Mouse (Mus musculus) right cerebral cortex, adult 18-20 months (tissue): ENCODE data around the gene Brinp2.

ENCODE experiments used
- DNase-seq: peaks from one replicate; pipeline ENCODE4 v3.0.0; 2022; ENCODE audit warnings: mixed read lengths

Brinp2 gene

DNA sequence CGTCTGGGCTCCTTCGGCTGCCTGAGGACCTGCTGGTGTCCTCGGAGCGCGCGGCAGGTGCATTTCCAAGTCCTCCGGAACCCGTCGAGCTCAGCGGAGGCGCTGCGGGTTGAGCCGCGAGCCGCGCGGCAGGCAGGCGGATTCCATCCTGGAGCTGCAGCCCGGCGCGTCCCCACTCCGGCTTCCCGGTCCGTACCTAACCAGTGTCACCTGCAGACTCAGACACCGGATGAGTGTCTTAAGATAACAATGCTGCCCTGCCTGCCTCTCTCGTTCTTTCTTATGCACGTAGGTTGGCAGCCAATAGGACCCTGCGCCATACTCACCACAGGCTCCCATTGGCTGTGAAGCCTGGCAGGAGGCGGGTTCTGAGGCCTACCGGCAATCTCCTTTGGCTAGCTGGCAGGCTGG is at the start of gene Brinp2:
Gene Brinp2 (minus strand): TSS at position 276 of the 411 bp plus-strand sequence.
- peak; percentile 96 for DNase-seq

DNA sequence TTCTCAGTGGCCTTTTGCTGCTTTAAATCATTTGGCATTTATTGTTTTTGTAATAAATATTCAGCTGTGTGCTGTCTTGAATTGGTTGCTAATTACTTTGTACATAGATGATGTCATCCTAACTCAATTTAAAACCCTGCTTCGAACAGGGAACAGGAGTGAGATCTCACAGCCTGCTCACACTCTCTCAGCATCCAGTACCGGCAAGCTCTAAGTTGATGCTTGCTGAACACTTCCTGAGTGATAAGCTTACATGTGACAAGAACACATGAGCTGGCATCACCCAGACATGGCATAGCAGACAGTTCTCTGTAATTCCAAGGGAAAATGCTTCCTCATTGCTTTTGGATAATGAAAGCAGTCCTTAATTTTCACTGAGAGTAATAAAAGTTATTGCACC is 44.8 kb upstream of the Brinp2 start:
- no peak for DNase-seq

DNA sequence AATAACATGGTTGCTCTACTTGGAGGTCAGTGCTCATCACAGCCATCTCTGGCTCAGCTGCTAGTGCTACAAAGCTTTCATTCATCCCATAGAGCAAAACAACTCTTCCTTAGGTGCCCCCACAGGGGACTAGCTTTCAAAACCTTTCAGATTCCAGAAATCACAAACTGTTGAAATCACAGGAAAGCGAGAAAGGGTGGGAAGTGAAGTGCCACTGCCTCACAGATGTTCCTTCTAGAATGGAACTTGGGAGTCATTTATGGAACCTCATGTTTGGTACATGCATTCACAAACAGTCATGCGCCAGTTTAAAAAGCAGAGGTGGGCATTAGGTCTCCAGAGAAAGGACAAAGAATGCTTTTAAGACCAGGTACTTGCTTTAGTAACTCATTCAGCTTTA is 40.9 kb upstream of the Brinp2 start:
- DNase-seq: peak; percentile 21

DNA sequence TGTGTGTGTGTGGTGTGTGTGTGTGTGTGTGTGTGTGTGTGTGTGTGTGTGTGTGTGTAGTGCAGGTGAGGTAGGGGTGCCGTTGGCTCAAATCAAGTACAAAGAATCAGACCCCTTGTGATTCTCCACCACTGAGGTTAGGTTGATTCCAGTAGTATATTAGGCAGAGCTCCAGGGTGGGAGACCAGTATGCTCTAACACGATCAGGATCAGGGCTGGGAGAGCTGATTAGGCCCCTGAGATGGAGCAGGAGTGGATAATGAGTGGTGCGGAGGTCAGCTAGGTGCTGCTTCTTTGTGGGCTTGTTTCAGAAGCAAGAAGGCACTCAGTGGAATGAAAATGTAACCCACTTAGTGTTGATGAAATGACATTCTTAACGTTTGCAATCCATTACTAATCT is 34.6 kb upstream of the Brinp2 start:
- no peak for DNase-seq

DNA sequence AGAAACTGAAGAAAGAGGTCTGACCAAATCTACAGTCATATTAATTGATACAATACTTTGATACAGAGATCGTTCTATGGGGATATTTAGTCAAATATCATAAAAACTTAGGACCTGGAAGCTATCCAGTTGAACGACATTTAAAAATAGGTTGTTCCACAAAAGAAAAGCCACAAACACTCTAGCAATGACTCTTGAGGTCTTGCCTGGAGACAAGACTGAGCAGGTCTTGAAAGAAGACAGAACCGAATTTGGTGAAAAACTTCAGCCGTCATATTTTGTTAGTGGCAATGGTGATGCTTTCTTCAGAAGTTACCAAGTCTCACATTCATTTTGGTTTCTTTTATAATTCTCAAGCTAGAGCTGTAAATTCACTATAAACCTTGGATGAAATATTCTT is 32.9 kb upstream of the Brinp2 start:
- no peak for DNase-seq

DNA sequence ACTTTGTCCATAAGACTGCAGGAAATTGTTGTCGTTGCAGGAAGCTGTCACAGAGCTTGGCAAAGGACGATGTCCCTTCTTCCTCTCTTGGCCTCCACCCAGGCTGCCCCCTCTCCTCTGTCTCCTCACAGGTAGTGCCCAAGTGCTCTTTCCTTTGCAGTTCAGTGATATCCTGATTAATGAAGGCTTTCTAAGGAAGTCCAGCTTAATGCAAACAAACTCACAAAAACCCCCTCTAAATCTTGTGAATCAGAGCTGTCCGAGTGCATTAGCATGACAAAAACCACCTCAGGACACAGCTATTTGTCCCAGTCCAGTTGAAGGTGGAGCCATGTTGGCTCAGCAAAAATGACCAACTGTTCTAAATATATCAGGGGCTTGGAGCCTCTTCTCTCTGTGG is 30.7 kb upstream of the Brinp2 start:
- no peak for DNase-seq

DNA sequence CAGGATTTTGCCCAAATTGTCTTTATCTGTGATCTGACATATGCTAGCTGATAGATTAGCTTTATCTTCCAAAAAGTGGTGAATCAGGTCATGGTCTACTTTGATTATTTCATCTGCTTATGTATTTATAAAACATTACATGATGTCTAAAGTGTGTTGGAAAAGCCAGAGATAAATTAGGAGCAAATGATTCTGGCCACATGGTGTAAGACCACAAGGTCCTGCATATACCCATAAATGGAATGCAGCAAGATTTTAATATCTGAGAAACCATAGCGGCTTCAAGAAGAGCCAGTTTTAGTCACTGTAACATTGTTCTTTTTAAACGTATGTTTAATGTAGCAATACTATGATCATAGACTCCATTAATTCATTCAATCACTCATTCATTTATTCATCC is 29.2 kb upstream of the Brinp2 start:
- DNase-seq: no peak

DNA sequence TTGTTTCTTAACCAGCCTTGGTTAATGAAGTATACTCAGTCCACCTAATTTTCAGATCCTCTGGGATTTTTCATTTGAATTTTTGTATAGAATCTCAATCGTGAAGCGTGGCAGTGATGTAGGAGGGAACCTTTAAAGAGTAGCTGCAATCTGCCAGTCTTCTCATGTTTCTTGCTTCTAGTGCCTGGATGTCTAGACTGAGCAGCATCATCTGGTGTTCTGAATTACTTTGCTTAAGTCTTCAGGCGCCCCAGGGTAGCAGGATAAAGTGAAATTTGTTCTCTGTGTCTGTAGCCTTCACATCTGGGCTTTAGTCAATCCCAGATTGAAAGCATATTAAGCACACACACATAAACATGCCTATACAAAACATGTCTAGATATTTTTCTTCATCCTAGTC is 27.1 kb upstream of the Brinp2 start:
- no peak for DNase-seq

DNA sequence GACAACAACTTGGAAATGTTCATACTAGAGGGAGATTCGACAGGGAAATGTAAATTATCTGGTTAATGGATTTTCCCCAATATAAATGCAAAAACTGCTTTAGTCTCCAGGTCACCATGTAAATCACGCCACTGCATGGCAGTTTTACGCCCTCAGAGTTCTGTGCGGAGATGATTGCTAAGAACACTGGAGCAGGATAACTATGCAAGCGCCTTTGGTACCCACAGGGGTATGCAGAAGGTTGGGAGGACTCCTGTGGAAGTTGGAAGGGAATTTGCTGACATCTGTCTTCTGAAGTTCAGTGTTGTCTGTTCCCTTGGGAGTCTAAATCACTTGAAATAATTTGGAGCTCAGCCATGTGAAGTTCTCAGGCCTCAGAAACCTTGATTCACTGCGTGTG is 26.2 kb upstream of the Brinp2 start:
- DNase-seq: no peak

DNA sequence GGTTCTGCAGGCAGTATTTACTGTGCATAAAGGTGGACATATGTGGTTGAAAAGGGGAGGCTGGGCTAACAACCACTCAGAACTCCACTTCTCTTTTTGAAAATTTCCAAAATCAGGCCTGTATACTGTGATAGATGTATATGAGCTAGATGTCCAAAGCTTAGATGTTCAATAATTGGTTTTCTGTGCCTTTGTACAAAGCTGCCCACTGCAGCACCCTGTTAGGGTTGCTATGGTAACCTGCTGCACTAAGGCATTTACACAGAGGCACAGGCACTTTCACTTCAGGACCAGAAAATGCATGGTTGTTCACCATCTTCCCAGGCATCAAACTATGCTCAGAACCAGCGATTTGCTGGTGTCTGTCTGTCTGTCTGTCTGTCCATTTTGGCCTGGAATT is 8.3 kb upstream of the Brinp2 start:
- peak; percentile 35 for DNase-seq

DNA sequence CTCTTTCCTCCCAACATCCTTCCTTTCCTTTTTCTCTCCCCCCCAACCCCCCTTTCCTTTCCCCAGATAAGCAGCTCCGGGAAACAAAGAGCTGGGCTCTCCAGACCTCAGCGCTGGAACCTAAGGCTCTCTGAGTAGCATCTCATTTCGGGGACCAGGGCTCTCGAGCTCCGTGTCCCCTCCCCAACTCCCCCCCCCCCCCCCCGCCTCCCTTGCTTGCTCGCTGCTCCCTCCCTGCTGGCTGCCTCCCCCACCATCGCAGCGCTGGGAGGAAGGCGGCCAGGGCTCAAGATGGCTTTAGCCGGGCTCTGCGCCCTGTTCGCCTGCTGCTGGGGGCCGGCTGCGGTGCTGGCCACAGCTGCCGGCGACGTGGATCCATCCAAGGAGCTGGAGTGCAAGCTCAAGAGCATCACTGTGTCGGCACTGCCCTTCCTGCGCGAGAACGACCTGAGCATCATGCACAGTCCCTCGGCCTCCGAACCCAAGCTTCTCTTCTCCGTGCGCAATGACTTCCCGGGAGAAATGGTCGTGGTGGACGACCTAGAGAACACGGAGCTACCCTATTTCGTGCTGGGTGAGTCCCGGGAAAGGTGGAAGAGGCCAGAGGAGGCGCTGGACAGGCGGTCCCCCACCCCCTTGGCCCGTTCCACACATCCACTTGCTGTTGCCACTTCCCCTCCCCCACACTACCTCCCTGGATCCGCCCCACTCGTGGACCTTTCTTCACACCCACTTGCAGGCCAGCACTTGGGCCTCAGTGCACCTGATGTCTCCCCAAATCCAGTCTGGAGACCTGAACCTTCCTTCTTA is 6.4 kb upstream of the Brinp2 start:
- peak; percentile 65 for DNase-seq

DNA sequence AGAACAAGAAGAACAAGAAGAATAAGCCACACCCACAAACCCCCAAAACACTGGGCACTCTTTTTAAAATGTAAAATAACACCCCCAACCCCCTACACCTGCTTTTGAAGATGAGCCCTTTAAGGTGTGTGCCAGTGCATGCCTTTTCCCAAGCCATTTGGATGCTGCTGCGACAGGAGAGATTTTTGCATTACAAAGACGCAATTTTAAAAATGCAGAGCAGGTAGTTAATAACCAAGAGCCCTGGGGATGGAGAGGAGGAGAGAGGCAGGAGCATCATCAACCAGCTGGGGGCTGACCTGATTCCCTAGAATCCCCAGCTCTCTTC is 5.8 kb upstream of the Brinp2 start, which contains the start of gene Astn1:
Gene Astn1 (plus strand): TSS at position 310 of the 328 bp plus-strand sequence.
- no peak for DNase-seq

DNA sequence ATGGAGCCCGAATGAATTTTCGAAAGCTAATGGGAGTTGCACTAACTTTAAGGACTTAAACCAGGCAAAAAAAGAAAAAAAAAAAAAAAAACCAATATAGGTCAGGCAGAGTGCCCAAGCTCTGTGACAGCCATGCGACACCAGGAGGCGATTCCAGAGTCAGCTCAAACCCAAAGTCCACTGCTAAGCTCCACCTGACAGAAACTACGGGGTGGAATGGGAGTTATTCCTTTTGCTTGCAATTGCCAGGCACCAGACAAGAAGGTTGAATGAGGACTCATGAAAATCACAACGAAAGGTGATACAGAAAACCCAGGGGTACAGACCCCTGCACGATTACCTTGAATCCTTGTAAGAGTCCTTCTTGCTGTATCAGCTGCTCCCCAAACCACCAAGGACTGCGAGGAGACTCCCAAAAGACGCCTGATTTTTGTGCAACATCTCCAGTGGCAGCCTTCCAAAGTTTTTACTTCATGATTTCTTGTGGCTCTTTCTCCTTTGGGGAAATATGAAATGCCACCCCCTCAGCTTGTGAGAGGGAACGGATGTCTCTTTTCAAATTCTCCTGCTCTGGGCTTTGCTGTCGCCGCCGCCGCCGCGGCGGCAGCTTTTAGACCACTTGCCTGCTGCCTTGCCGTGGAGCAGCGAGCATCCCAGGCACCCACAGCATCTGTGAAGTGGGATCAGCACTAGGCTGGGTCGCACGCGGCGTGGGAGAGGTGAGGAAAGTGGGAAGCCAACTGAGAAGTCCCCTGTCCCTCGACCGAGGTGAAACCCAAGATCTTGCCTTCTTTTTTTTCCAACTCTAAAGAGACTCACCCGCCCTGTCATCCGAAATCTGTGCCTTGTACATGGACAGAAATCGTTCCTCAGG is 712 bp downstream of the Brinp2 start:
- DNase-seq: peak; percentile 78

DNA sequence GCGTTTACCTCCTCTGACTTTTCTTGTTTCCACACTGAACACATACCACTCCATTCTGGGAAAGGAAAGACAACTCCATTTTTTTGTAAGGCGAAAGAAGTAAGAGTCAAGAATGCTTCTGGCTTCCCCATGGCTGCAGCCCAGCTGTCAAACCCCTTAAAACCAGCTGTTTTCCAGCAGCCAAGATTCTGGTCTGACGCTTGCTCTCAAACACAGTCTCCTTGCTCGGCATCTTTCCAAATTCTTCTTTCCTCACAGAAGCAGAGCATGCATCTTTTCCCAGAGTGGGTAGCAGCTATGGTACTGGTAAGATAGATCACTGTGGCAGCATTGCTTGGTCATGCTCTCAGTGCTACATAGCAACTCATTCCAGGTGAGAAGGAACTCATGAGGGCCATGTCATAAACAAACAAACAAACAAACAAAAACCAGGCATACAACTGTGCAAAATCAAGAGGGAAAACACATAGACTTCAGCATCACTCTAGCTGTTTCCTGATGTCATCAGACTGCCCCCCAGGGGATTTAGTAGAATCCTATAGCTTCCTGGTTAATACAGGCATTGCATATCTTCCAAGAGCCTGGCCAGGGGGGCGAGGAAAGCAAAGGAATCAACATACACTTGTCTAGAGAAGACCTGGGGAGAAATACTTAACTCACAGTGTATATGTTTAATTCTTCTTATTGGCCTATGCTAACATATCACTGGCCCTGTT is 2.3 kb downstream of the Brinp2 start:
- no peak for DNase-seq

DNA sequence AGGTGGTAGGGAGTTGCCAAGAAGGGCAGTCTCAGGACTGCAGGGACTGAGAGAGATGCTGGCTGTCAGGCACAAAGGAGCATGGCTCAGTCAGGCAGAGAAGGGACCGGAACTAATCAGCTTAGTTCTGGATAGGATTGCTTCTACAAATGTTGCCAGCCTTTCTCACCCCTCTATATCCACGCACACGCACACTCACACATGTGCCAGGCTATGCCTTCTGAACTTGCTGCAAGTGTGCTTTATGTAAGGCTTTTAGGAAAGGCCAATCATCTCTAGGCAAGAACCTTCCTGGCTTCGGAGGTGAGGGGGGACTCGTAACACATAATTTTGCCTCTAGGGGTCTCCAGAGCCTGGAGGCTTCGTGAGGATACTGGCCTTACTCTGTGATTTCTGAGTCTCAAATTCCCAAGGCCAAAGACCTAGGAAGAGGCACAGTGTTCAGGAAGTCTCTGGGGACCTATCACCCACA is 12.8 kb downstream of the Brinp2 start:
- no peak for DNase-seq

DNA sequence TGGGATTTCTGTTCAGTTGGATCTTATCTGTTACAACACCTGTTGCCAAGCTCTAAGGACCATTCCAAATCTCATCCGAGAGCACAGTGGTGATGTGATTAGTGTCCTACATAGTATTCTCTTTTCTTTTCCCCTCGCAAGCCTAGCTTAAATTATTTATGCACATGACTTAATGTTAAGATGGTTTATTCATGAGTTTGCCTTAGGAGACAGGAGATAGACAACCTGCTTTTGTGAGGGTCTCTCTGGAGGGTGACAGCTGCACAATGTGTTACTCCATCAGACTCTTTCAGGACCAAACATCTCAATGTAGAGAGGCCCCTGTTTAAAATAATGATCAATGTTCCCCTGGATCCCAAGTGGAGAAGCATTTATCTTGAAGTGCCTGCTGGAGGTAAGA is 27.3 kb downstream of the Brinp2 start:
- DNase-seq: no peak

DNA sequence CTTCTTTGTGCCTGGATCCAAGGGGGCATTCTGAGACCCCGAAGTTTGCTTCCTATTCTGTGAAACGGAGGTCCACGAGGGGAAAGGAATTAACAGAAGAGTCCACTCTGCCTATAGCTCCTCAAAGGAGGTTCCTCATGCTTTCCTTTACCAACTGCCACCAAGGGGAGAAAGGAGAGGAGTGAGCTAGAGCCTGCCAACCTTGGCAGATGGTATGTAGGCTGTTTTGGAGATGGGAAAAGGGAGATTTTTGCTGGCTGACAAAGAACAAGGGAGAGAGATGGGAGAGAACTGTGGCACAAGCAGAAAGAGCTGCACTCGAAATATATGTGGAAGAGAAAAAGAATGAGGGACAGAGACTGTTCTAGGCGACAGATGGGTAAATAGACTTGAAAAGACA is 28.0 kb downstream of the Brinp2 start:
- DNase-seq: peak; percentile 84

DNA sequence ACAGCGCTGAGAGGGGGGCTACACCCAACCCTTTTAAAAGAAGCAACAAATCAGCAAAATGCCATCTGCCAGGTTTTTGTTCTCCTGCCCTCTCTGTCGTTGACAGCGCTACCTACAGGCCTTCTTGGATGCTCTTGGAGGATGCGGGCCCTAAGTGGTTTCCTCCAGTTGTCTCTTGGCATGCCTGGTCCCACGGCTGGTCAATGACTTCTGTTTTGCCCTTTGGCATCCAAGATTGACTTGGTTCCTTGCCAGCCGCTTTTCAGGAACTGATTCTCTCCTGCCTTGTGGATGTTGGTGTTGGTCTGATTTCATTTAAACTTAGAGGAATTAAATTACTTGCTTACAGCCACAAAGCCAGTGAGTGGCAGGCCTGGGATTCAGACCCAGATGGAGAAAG is 32.8 kb downstream of the Brinp2 start:
- no peak for DNase-seq

DNA sequence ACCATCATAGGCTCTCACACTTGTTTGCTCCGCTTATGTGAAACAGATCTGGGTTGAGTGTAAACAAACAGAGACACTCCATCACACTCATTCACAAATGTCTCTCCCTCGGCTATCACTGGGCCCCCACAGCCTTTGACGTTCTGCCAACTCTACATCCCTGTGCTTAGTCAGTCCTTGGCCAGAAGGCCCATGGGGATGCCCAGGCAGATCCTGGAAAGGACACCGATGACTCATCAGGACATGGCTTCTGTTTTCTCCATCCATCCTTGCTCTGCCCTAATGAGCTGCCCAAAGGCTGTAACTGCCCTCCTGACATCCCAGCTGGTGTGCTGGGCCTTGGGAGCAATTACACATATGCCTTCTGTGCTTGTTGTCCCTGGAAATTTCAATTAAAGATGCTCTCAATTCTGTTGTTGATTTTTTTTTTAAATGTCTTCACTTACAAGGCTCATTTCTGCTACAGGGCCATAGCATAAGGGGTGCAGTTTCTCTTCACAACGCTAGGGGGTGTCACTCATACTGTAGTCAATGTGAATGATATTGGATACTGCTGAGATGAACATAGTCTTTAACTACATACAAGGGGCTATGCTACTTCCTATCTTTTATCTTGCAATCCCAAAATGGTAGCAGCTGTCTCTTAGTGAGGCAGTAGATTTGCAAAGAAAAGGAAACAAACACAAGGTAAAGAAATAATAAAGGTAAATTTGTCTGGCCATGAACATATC is 45.5 kb downstream of the Brinp2 start:
- DNase-seq: peak; percentile 41

DNA sequence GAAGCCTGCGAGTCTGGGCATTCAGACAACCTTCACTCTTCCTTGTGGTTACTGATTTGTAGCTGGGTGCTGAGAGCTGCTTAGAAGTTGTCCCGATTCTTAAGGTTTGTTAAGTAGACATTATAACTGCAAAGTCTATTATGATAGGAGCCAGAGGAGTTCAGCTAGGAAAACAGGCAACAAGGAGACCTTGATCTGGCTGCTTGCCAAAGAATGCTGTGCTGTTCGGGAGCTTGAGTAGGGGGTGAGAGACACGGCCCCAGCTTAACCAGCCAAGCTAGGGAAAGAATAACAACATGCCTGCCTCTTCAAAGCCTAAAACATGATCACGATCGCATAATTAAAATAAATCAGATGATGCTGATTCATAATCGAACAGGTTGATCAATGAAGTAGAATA is 59.1 kb downstream of the Brinp2 start:
- no peak for DNase-seq

DNA sequence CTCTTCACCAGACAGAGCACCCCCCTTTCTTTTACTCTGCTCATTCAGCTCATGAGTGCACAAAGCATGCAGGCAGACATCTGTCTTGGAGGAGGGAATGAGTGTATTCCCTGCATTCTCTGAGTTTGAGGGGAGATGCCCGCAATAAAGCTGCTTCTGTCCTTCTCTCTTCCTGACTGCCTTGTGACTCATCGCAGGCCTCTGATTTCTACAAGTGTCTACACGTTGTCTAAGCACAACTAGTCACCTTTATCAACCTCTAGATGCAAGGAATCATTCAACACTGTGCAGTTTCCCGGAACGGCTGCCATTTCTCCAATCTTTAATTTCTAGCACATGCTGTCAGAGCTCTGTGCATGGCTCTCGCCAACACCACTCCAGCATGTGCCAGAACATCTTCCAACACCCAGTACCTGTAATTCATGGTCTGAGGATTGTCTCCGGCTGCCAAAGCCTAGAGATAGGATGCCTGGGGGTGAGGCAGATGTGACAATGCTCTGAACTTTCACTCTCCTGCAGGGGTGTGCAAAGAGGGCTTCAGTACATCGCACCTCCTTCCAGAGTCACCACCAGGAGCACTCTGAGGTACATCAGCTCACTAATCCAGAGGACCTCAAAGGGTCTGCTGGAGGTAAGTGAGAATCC is 59.7 kb downstream of the Brinp2 start:
- DNase-seq: peak; percentile 50

DNA sequence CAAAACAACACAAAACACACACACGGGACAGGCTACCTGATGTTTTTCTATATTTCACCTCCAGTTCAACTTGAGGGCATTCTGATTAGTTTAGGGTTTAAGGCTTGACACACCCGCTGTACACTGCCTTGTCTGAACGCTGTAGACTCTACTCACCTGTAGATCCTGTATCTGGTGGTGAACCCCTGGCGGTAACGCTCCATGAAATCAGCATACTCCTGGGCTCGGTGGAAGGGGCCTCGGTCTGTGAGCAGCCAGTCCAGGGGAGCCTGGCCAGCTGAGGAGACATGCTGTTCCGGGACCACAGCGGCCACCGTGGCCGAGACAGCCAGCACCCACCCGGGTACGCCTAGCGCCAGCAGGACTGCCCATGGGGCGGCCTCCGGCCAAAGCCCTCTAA is 60.9 kb downstream of the Brinp2 start:
- DNase-seq: no peak
